Mouse (Mus musculus) megakaryocyte, embryonic 14.5 days (primary cell): ENCODE results near the gene Prcc. TPM values are rescaled to one million over a fixed set of nuclear protein-coding genes. Genes with fewer than 3 reads are reported as not detected.
"Not testable (repeated sequence)": the region's sequence is repeated elsewhere in the genome, so short reads cannot be mapped to it uniquely, and the experiment has no call there.

Experiments
- H3K27me3 ChIP-seq: replicated peaks from 2 replicates; pipeline ENCODE3; 2012; ENCODE audit warnings: inconsistent platforms
- H3K36me3 ChIP-seq: replicated peaks from 2 replicates; pipeline ENCODE3; 2012; ENCODE audit warnings: low read length, inconsistent platforms, mixed read lengths
- H3K4me1 ChIP-seq: 2 replicates; pipeline ENCODE4 v1.6.1; 2012; ENCODE audit warnings: inconsistent platforms
- H3K4me3 ChIP-seq: replicated peaks from 2 replicates; pipeline ENCODE3; 2012; ENCODE audit warnings: moderate library complexity, mild to moderate bottlenecking, inconsistent platforms
- H3K9me3 ChIP-seq: 2 replicates; pipeline ENCODE4 v1.6.1; 2012; ENCODE audit warnings: inconsistent platforms
- FLI1 ChIP-seq: IDR thresholded peaks from 2 replicates; pipeline ENCODE4 v1.6.1; 2012; ENCODE audit warnings: low read length, inconsistent platforms, mixed read lengths
- GATA1 ChIP-seq: IDR thresholded peaks from 3 replicates; pipeline ENCODE4 v1.6.1; 2012; ENCODE audit warnings: mixed read lengths, low read length, inconsistent platforms, borderline replicate concordance
- polyA plus RNA-seq: library from polyadenylated mRNA; stranded (reverse); fragments of >175 nt; gene quantifications from 2 replicates; pipeline ENCODE4 v1.2.3, GENCODE M21; 2012; ENCODE audit warnings: low replicate concordance; ENCODE audit not compliant: insufficient read depth

Prcc gene
- polyA plus RNA-seq, 1 experiment = 62.4 TPM

DNA sequence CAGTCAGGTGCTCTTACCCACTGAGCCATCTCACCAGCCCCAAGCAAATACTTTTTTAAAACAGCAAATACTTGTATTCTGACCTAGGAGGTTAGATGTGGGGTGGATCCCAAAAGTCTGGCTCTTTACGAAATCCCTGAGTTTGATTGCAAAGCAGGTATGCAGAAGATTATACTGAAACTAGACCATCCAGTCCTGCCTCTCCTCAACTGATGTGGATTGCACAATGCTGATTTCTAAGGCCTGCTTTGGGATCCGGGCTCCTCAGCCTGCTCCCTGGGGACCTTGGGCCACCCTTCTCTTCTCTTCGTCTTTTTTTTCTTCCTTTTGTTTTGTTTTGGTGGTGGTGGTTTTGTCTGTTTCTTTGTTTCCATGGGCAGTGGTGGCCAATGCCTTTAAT is 6.1 kb upstream of the Prcc start:
- Histone ChIP-seq H3K27me3 (no peaks in the 10 kb centered on the region), H3K4me1 (peaks cover 29% of the 10 kb centered on the region), H3K36me3 (no peaks in the 10 kb centered on the region), H3K4me3 (no peak overlapping the region), H3K9me3 (0 out of 2 replicates have a peak, but pooled peaks cover 5% of the 10 kb centered on the region)
- no peak for TF ChIP-seq FLI1
- TF ChIP-seq GATA1 = no peak

DNA sequence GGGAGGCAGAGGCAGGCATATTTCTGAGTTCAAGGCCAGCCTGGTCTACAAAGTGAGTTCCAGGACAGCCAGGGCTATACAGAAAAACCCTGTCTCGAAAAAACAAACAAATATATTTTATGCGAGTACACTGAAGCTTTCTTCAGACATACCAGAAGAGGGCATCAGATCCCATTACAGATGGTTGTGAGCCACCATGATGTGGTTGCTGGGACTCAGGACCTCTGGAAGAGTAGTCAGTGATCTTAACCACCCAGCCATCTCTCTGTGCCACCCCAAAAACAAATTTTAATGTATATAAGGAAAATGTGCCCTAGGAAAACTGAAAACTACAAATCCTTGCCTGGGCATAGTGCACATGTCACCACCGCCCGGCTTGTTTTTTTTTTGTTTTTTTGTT is 2.0 kb upstream of the Prcc start:
- not testable (repeated sequence) for H3K27me3 ChIP-seq, H3K9me3 ChIP-seq, H3K4me3 ChIP-seq
- H3K4me1 ChIP-seq = peaks cover 33% of the 10 kb centered on the region
- H3K36me3 ChIP-seq = peaks cover 12% of the 10 kb centered on the region

DNA sequence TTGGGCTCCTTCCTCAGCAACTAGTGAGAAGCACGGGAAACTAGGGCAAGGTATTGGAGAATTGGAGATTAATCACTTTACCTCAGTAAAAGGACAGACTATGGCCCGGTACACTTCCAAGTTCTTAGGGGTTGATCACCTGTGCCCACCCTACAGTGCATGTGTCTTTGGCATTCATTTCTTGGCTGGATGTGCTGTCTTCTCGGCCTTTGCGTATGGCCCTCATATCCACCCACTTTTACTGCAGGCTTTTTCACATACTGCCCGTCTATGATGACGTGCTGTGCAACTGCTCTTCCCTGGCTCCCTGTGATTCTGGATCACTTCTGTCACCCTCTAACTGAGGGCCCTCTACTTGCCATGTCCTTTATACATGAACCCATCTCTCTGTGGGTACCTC is 1.0 kb upstream of the Prcc start:
- Histone ChIP-seq H3K36me3 (peaks cover 17% of the 10 kb centered on the region), H3K9me3 (0 out of 2 replicates have a peak, but pooled peaks cover 5% of the 10 kb centered on the region), H3K4me3 (peak overlapping the region; percentile 97), H3K27me3 (no peaks in the 10 kb centered on the region), H3K4me1 (peaks cover 35% of the 10 kb centered on the region)
- TF ChIP-seq GATA1 = no peak
- TF ChIP-seq FLI1 = no peak

DNA sequence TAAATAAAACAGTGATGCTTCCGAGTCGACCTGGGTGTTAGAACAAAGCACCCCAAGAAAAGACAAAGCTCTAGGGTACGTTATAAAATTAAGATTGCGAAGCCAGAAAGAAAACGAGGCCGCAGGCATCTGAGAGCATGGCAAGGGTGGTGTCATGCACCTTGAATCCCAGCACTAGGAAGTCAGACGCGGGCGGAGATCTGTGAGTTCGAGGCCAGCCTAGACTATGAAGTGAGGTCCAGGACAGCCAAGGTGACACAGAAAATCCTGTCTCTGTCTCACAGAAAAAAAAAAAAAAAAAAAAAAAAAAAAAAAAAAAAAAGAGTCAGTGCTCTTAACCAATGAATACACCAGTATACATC is 577 bp upstream of the Prcc start:
- TF ChIP-seq GATA1 = no peak
- H3K36me3 ChIP-seq = peaks cover 21% of the 10 kb centered on the region
- peaks cover 35% of the 10 kb centered on the region for H3K4me1 ChIP-seq
- H3K4me3 ChIP-seq = peak overlapping the region; percentile 97
- no peaks in the 10 kb centered on the region for H3K27me3 ChIP-seq
- 0 out of 2 replicates have a peak, but pooled peaks cover 5% of the 10 kb centered on the region for H3K9me3 ChIP-seq

DNA sequence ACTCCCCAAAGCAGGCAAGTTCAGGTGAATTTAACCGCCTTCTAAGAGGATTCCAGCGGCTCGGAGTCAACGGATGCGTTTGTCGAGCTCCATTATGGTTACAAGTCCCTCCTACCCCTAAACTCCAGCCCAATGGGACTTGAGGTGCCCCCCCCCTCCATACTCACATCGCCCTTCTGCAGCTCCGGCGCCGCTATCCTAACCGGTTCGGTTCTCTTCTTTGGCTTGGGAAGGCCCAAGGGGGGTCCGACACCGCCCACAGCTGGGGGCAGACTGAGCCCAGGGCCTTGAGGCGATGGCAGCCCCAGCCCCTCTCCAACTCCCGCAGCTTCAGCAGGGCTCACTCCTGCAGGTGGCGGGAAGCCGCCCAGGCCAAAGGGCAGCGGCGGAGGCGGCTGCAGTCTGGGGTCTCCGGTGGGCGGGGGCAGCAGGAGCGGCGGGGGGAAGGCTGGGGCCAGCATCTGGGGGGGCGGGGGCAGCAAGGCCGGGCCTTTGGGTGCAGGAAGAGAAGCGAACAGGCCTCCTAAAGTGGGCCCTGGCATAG is 628 bp downstream of the Prcc start:
- Histone ChIP-seq H3K4me1 (peaks cover 37% of the 10 kb centered on the region), H3K27me3 (no peaks in the 10 kb centered on the region), H3K4me3 (peak overlapping the region; percentile 97), H3K36me3 (peaks cover 31% of the 10 kb centered on the region), H3K9me3 (0 out of 2 replicates have a peak, but pooled peaks cover 5% of the 10 kb centered on the region)
- TF ChIP-seq FLI1 (no peak), GATA1 (no peak)

DNA sequence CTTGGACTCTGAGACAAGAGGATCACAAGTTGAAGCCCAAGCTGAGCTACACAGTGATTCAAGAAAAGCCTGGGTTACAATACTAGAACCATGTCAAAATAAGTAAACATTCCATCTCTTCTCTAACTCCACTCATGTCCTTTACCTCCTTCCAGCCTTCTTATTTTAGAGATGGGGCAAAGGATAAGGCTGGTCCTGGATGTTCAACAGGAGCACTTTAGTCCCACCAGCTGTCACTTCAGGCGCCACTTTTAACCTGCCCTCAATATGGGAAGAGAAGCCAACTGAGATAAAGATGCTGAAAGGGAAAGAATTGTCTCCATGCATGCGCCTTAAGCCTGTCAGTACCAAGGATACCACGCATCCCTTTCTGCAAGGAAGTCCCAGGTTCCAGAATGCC is 1.1 kb downstream of the Prcc start:
- peaks cover 38% of the 10 kb centered on the region for H3K4me1 ChIP-seq
- peak overlapping the region; percentile 97 for H3K4me3 ChIP-seq
- 0 out of 2 replicates have a peak, but pooled peaks cover 5% of the 10 kb centered on the region for H3K9me3 ChIP-seq
- H3K36me3 ChIP-seq = peaks cover 32% of the 10 kb centered on the region
- no peaks in the 10 kb centered on the region for H3K27me3 ChIP-seq
- TF ChIP-seq FLI1 (no peak), GATA1 (no peak)

DNA sequence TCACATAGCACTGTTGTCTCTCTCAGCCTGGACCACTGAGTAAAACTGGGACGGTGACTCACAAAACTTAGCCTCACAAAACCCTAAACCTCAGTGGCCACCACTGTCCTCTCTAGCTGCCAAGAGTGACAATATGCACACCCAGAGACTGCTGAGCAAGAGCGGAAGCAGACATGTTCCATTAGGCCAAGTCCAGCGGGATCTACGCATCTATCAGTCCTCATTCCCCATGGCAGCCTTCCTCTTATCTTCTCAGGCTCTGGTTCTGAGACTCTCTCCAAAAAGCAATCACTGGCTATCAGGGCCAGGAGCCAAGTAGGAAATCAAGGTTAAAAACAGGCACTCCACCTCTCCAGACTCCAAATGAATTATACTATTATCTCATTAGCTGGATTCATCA is 7.7 kb downstream of the Prcc start:
- H3K27me3 ChIP-seq = no peaks in the 10 kb centered on the region
- peaks cover 81% of the 10 kb centered on the region for H3K36me3 ChIP-seq
- TF ChIP-seq GATA1 = no peak
- TF ChIP-seq FLI1 = no peak
- no peak overlapping the region for H3K4me3 ChIP-seq
- peaks cover 24% of the 10 kb centered on the region for H3K4me1 ChIP-seq
- H3K9me3 ChIP-seq = no peaks in the 10 kb centered on the region

DNA sequence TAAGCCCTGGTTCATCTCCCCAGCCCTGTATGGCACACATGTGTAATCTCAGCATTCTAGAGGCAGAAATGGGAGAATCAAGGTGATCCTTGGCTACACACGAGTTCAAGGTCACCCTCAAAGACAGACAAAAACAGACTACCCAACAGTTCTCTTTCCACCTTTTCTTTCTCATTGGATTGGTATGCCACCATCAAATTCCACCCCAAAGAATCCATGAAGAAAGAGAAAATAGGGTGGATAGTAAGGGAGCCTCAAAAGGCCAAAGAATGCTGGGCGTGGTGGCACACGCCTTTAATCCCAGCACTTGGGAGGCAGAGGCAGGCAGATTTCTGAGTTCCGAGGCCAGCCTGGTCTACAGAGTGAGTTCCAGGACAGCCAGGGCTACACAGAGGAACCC is 21.3 kb downstream of the Prcc start:
- H3K36me3 ChIP-seq = peaks cover 91% of the 10 kb centered on the region

DNA sequence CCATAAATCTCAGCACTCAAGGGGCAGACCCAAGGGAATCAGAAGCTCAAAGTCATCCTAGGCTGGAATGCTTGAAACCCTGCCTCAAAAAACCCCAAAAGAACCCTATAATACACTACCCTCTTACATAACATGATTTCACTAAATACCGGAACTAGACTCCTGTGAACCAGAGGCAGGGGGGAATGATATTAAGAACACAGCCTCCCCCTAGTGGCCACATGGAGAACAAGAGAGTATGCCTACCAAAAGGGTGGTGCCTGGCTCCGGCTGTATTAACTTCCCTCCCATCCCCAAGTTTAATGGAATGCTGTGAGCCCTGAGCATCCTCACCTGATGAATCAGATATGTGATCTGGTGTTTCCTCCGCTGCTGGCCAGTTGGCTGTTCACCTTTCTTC is 25.6 kb downstream of the Prcc start:
- no peak for TF ChIP-seq FLI1
- TF ChIP-seq GATA1 = no peak
- Histone ChIP-seq H3K4me3 (no peak overlapping the region), H3K27me3 (no peaks in the 10 kb centered on the region), H3K36me3 (peaks cover 87% of the 10 kb centered on the region), H3K4me1 (peaks cover 12% of the 10 kb centered on the region), H3K9me3 (0 out of 2 replicates have a peak, but pooled peaks cover 5% of the 10 kb centered on the region)

More for the DNA sequence above, 21.3 kb downstream of the Prcc start:
- not testable (repeated sequence) for H3K4me3 ChIP-seq, H3K9me3 ChIP-seq, H3K4me1 ChIP-seq, H3K27me3 ChIP-seq

DNA sequence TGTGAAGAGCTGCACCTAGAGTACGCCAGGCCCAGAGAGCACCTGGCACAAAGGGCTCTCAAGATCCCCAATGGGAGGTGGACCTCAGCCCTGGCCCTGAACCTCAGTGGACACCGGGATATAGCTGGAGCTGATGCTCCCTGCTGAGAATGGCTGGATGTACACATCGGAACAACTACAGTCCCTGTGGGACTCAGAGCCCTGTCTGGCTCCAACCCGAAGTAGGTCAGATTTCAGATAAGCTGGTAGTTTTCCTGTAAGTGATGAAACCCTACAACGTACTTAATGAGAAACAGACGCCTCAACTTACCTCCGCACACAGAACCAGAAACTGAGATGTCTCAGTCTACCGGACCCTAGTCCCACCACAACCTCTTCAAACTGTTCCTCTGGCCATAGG is 27.7 kb downstream of the Prcc start:
- TF ChIP-seq FLI1 (no peak), GATA1 (no peak)
- Histone ChIP-seq H3K27me3 (peaks cover 12% of the 10 kb centered on the region), H3K4me3 (no peak overlapping the region), H3K9me3 (0 out of 2 replicates have a peak, but pooled peaks cover 5% of the 10 kb centered on the region), H3K36me3 (peaks cover 70% of the 10 kb centered on the region), H3K4me1 (peaks cover 19% of the 10 kb centered on the region)

DNA sequence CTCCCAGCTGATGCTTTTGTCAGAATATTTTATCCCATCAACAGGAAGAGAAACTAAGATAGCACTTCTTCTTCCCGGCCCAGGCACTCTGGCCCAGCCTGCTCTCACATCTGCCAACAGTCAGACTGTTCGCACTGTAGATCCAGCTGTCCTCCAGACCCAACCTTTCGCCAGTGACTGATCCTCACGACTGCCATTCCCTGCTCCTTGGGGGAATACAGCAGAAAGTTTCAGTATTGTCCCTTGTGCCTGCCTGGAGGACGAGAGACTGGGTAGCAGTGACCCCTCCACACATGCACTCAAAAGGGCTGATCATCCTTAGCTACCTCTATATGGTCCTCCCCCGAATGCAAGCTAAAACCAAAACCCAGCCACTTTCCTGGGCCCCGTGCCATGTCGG is 29.5 kb downstream of the Prcc start:
- Histone ChIP-seq H3K9me3 (0 out of 2 replicates have a peak, but pooled peaks cover 5% of the 10 kb centered on the region), H3K4me3 (no peak overlapping the region), H3K4me1 (peaks cover 19% of the 10 kb centered on the region), H3K36me3 (peaks cover 54% of the 10 kb centered on the region), H3K27me3 (peaks cover 27% of the 10 kb centered on the region)
- TF ChIP-seq FLI1 (no peak), GATA1 (no peak)
